Mouse (Mus musculus) MEL (cell line): ENCODE measurements around the gene Daam2. TPM values are rescaled to one million over a fixed set of nuclear protein-coding genes. Genes with fewer than 3 reads are reported as not detected.

Source experiments
- DNase-seq: peaks from one replicate; pipeline ENCODE4 v3.0.0; 2011; ENCODE audit warnings: low read depth, low spot score
- H3K27ac ChIP-seq: 2 replicates; pipeline ENCODE4 v1.5.1; 2012; ENCODE audit warnings: low read depth, mild to moderate bottlenecking, control low read depth, low read length, moderate library complexity; ENCODE audit not compliant: control insufficient read depth
- H3K27me3 ChIP-seq, 2 experiments: fragments of 150-350 bp in 1 of 2; sonication (generic) in 1 of 2; 2 replicates each; pipeline ENCODE4 v1.6.1; 2012; ENCODE audit warnings: low read length in 2 of 2, mild to moderate bottlenecking in 2 of 2, improper control_type of control experiment in 1 of 2, moderate library complexity in 1 of 2; ENCODE audit not compliant: insufficient read depth in 2 of 2, control insufficient read depth in 1 of 2
- H3K36me3 ChIP-seq, 2 experiments: 2 replicates each; pipeline ENCODE4 v1.6.1; 2012 to 2014; ENCODE audit warnings: low read length in 2 of 2, improper control_type of control experiment in 1 of 2, inconsistent platforms in 1 of 2, mild to moderate bottlenecking in 1 of 2; ENCODE audit not compliant: insufficient read depth in 2 of 2, control insufficient read depth in 1 of 2
- H3K4me1 ChIP-seq, 2 experiments: fragments of 150-350 bp in 1 of 2; sonication (generic) in 1 of 2; 2 replicates each; pipeline ENCODE4 v1.6.1; 2012; ENCODE audit warnings: low read length in 2 of 2, improper control_type of control experiment in 1 of 2, mild to moderate bottlenecking in 1 of 2; ENCODE audit not compliant: insufficient read depth in 2 of 2, control insufficient read depth in 1 of 2
- H3K4me3 ChIP-seq, 2 experiments: fragments of 150-350 bp in 1 of 2; sonication (generic) in 1 of 2; 2 replicates each; pipeline ENCODE4 v1.5.1; 2012; ENCODE audit warnings: low read depth in 2 of 2, low read length in 2 of 2, mild to moderate bottlenecking in 2 of 2, moderate library complexity in 2 of 2, control low read depth in 1 of 2, improper control_type of control experiment in 1 of 2; ENCODE audit not compliant: control insufficient read depth in 1 of 2, insufficient read depth in 1 of 2
- H3K79me2 ChIP-seq: 2 replicates; pipeline ENCODE4 v1.6.1; 2012; ENCODE audit warnings: mild to moderate bottlenecking, low read length, moderate library complexity; ENCODE audit not compliant: control insufficient read depth, poor library complexity, insufficient read depth
- H3K9ac ChIP-seq: 2 replicates; pipeline ENCODE4 v1.6.1; 2012; ENCODE audit warnings: low read depth, mild to moderate bottlenecking, control low read depth, low read length, moderate library complexity; ENCODE audit not compliant: control insufficient read depth, poor library complexity, severe bottlenecking
- H3K9me3 ChIP-seq: fragments of 150-350 bp; sonication (generic); replicated peaks from 2 replicates; pipeline ENCODE4 v1.6.1; 2012; ENCODE audit warnings: mild to moderate bottlenecking, low read length, improper control_type of control experiment, moderate library complexity; ENCODE audit not compliant: insufficient read depth
- CHD1 ChIP-seq: IDR thresholded peaks from 2 replicates; pipeline ENCODE4 v1.6.1; 2012; ENCODE audit warnings: low read depth, mild to moderate bottlenecking, inconsistent platforms, low read length, improper control_type of control experiment
- E2F4 ChIP-seq: IDR thresholded peaks from 2 replicates; pipeline ENCODE4 v1.6.1; 2011; ENCODE audit warnings: low read depth, low read length, improper control_type of control experiment, borderline replicate concordance
- EP300 ChIP-seq, 2 experiments: IDR thresholded peaks; 2 replicates each; pipeline ENCODE4 v1.6.1; 2011; ENCODE audit warnings: improper control_type of control experiment in 2 of 2, low read length in 2 of 2, low read depth in 1 of 2, mild to moderate bottlenecking in 1 of 2
- ETS1 ChIP-seq: IDR thresholded peaks from 2 replicates; pipeline ENCODE4 v1.6.1; 2012; ENCODE audit warnings: low read depth, mild to moderate bottlenecking, inconsistent platforms, low read length, improper control_type of control experiment, moderate library complexity
- GATA1 ChIP-seq: IDR thresholded peaks from 2 replicates; pipeline ENCODE4 v1.6.1; 2011; ENCODE audit warnings: low read depth, low read length, improper control_type of control experiment
- HCFC1 ChIP-seq: IDR thresholded peaks from 2 replicates; pipeline ENCODE4 v1.6.1; 2012; ENCODE audit warnings: low read depth, mild to moderate bottlenecking, inconsistent platforms, low read length, improper control_type of control experiment, moderate library complexity
- JUND ChIP-seq: IDR thresholded peaks from 2 replicates; pipeline ENCODE4 v1.6.1; 2011; ENCODE audit warnings: low read depth, mild to moderate bottlenecking, improper control_type of control experiment, low read length
- KAT2A ChIP-seq: conservative IDR thresholded peaks from 2 replicates; pipeline ENCODE4 v1.6.1; 2012; ENCODE audit warnings: low read depth, low read length, improper control_type of control experiment, inconsistent platforms
- MAFK ChIP-seq: IDR thresholded peaks from 2 replicates; pipeline ENCODE4 v1.6.1; 2011; ENCODE audit warnings: low read depth, mild to moderate bottlenecking, low read length, improper control_type of control experiment, borderline replicate concordance
- MXI1 ChIP-seq: IDR thresholded peaks from 2 replicates; pipeline ENCODE4 v1.6.1; 2011; ENCODE audit warnings: mild to moderate bottlenecking, low read depth, low read length, improper control_type of control experiment
- MYB ChIP-seq: IDR thresholded peaks from 2 replicates; pipeline ENCODE4 v1.6.1; 2011; ENCODE audit warnings: mild to moderate bottlenecking, low read depth, low read length, improper control_type of control experiment
- MYC ChIP-seq: IDR thresholded peaks from 2 replicates; pipeline ENCODE4 v1.6.1; 2011; ENCODE audit warnings: low read depth, mild to moderate bottlenecking, low read length, improper control_type of control experiment, moderate library complexity
- NELFE ChIP-seq: IDR thresholded peaks from 2 replicates; pipeline ENCODE4 v1.6.1; 2011; ENCODE audit warnings: low read depth, low read length, improper control_type of control experiment
- NRF1 ChIP-seq: IDR thresholded peaks from 2 replicates; pipeline ENCODE4 v1.6.1; 2014; ENCODE audit warnings: low read depth, mild to moderate bottlenecking, inconsistent platforms, low read length, improper control_type of control experiment, moderate library complexity; ENCODE audit not compliant: poor library complexity, insufficient read depth, severe bottlenecking
- POLR2AphosphoS5 ChIP-seq: IDR thresholded peaks from 2 replicates; pipeline ENCODE4 v1.6.1; 2012; ENCODE audit warnings: low read depth, borderline replicate concordance, mild to moderate bottlenecking, inconsistent platforms, low read length, moderate library complexity, mixed read lengths
- RAD21 ChIP-seq: IDR thresholded peaks from 2 replicates; pipeline ENCODE4 v1.6.1; 2011; ENCODE audit warnings: mild to moderate bottlenecking, low read depth, low read length, improper control_type of control experiment
- SIN3A ChIP-seq: IDR thresholded peaks from 2 replicates; pipeline ENCODE4 v1.6.1; 2012; ENCODE audit warnings: low read length, improper control_type of control experiment, inconsistent platforms
- TCF12 ChIP-seq: IDR thresholded peaks from 2 replicates; pipeline ENCODE4 v1.6.1; 2014; ENCODE audit warnings: low read depth, mild to moderate bottlenecking, inconsistent platforms, low read length, improper control_type of control experiment, moderate library complexity
- UBTF ChIP-seq: IDR thresholded peaks from 2 replicates; pipeline ENCODE4 v1.6.1; 2012; ENCODE audit warnings: low read depth, mild to moderate bottlenecking, inconsistent platforms, low read length, improper control_type of control experiment, moderate library complexity, borderline replicate concordance; ENCODE audit not compliant: insufficient read depth
- USF1 ChIP-seq: IDR thresholded peaks from 2 replicates; pipeline ENCODE4 v1.6.1; 2014; ENCODE audit warnings: low read depth, mild to moderate bottlenecking, inconsistent platforms, low read length, improper control_type of control experiment, moderate library complexity
- ZNF384 ChIP-seq: IDR thresholded peaks from 2 replicates; pipeline ENCODE4 v1.6.1; 2012; ENCODE audit warnings: low read depth, mild to moderate bottlenecking, inconsistent platforms, low read length, improper control_type of control experiment
- polyA plus RNA-seq, 2 experiments: library from polyadenylated mRNA; stranded (reverse) in 1 of 2; unstranded in 1 of 2; fragments of >175 nt in 1 of 2; fragments of >200 nt in 1 of 2; gene quantifications; 2 replicates each; pipeline versions ENCODE4 v1.2.1 to v1.2.4; 2012; ENCODE audit warnings: low replicate concordance in 2 of 2, low read depth in 1 of 2; ENCODE audit not compliant: insufficient read length in 2 of 2, insufficient read depth in 1 of 2, missing spikeins in 1 of 2
- total RNA-seq: library from RNA; depleted of rRNA; stranded (reverse); fragments of 300-350 nt; gene quantifications from 2 replicates; pipeline ENCODE4 v1.2.3, GENCODE M21; 2012

Daam2 gene
- total and polyA plus RNA-seq, 3 experiments: 0.04 to 0.28 TPM; not detected in 1

DNA sequence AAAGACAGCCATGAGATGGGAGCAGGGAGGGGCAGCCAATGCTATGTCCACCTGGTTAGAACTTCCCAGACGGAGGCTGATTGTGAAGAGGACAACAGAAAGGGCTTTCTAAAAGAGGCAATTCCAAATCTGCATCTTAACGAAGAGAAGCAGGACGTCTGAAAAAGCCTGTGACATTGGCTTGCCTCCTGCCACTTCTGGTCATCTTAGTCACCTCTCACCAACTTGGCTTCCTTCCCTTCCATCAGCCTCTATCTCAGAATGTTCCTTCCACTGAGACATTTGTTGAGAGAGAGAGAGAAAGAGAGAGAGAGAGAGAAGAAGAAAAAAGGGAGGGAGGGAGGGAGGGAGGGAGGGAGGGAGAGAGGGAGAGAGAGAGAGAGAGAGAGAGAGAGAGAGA, 47.1 kb downstream of the Daam2 start:
- Histone ChIP-seq H3K27ac (no peak overlapping the region), H3K27me3 (no peaks in the 10 kb centered on the region), H3K4me1 (no peaks in the 10 kb centered on the region), H3K9me3 (no peaks in the 10 kb centered on the region), H3K79me2 (no peaks in the 10 kb centered on the region), H3K4me3 (no peak overlapping the region), H3K36me3 (no peaks in the 10 kb centered on the region), H3K9ac (no peak overlapping the region)
- TF ChIP-seq MYC (no peak), NELFE (no peak), MYB (no peak), KAT2A (no peak), SIN3A (no peak), RAD21 (no peak), MAFK (no peak), ZNF384 (no peak)
- DNase-seq: no peak

DNA sequence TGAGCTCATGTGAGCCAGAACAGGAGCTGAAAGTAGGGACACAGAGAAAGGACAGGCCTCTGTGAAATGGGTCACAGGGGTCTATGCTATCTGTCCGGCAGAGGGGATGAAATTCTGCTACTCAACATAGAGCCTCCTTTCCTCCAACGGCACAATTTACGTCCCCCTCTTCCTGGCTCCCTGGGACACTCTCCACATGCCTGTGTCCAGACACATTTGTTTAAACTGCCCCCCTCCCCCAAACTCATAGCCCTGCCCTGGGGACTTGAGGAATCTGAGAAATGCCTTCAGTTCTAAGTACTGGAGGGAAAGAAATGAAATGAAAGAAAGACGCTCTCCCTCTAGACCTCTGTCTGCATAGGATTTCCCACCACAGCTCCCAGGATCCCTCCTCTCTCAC, 48.5 kb downstream of the Daam2 start:
- H3K4me3 ChIP-seq: no peak overlapping the region
- no peaks in the 10 kb centered on the region for H3K36me3 ChIP-seq
- H3K27ac ChIP-seq: no peak overlapping the region
- H3K9me3 ChIP-seq: no peaks in the 10 kb centered on the region
- no peak overlapping the region for H3K9ac ChIP-seq
- no peaks in the 10 kb centered on the region for H3K27me3 ChIP-seq
- DNase-seq: no peak
- no peak for TF ChIP-seq ETS1
- TF ChIP-seq NRF1: no peak
- no peak for TF ChIP-seq USF1
- TF ChIP-seq MXI1: no peak
- TF ChIP-seq SIN3A: no peak
- TF ChIP-seq E2F4: no peak
- TF ChIP-seq POLR2AphosphoS5: no peak
- no peak for TF ChIP-seq GATA1
- no peak for TF ChIP-seq ZNF384
- TF ChIP-seq HCFC1: no peak
- no peak for TF ChIP-seq UBTF
- TF ChIP-seq JUND: no peak
- no peak for TF ChIP-seq CHD1
- no peak for TF ChIP-seq EP300 (IDR thresholded peaks at IDR 0.05; ENCODE audit: low read depth in 1 of 2, low read length in 2 of 2)
- TF ChIP-seq TCF12: no peak
- H3K79me2 ChIP-seq: no peaks in the 10 kb centered on the region
- H3K4me1 ChIP-seq: no peaks in the 10 kb centered on the region
